Mouse (Mus musculus): Measurements from ENCODE around the gene Fhod1. TPM values are rescaled to one million over a fixed set of nuclear protein-coding genes. Genes with fewer than 3 reads are reported as not detected.

The Fhod1 gene
- total and polyA plus RNA-seq, 2 experiments from 2014 or later, result 0.72 to 6.9 TPM

- DNase-seq (ENCODE audit: low spot score), result no peak
- Histone ChIP-seq H3K27ac (ENCODE audit: low read depth) (no peak overlapping the region), H3K27me3 (ENCODE audit: control insufficient read depth, insufficient read depth, low read length) (no peaks in the 10 kb centered on the region), H3K4me1 (ENCODE audit: control insufficient read depth, insufficient read depth) (peaks cover 50% of the 10 kb centered on the region), H3K9ac (replicated peaks; ENCODE audit: low read depth, low read length) (no peak overlapping the region), H3K4me2 (ENCODE audit: low read depth, low read length) (no peak overlapping the region), H3K4me3 (ENCODE audit: low read depth, low read length) (no peak overlapping the region), H3K9me3 (replicated peaks; ENCODE audit: control insufficient read depth, low read length) (no peaks in the 10 kb centered on the region), H3K36me3 (replicated peaks; ENCODE audit: control insufficient read depth, insufficient read depth, low read length) (peaks cover 12% of the 10 kb centered on the region)
- TF ChIP-seq CTCF (IDR thresholded peaks at IDR 0.05; ENCODE audit: low read depth) (no peak), EP300 (IDR thresholded peaks at IDR 0.05; ENCODE audit: low read depth) (no peak)
- 80% methylated on average over 4 of the region's 4 CpGs for WGBS
- no peak for ATAC-seq (ENCODE audit: insufficient read depth, low read depth)
These were observed 5.0 kb downstream of the Fhod1 start for GRCm38 (mm10) chr8:105342768-105343167.

GRCm38 (mm10) chr8:105341399-105341798, 6.4 kb downstream of the Fhod1 start:
- Histone ChIP-seq H3K4me3 (ENCODE audit: low read depth, low read length) (no peak overlapping the region), H3K27ac (ENCODE audit: low read depth) (peak overlapping the region; percentile 50), H3K9ac (replicated peaks; ENCODE audit: low read depth, low read length) (no peak overlapping the region), H3K27me3 (ENCODE audit: control insufficient read depth, insufficient read depth, low read length) (no peaks in the 10 kb centered on the region), H3K4me1 (ENCODE audit: control insufficient read depth, insufficient read depth) (peaks cover 48% of the 10 kb centered on the region), H3K4me2 (ENCODE audit: low read depth, low read length) (no peak overlapping the region), H3K9me3 (replicated peaks; ENCODE audit: control insufficient read depth, low read length) (no peaks in the 10 kb centered on the region), H3K36me3 (replicated peaks; ENCODE audit: control insufficient read depth, insufficient read depth, low read length) (peaks cover 25% of the 10 kb centered on the region)
- TF ChIP-seq CTCF (IDR thresholded peaks at IDR 0.05; ENCODE audit: low read depth), result no peak
- TF ChIP-seq EP300 (IDR thresholded peaks at IDR 0.05; ENCODE audit: low read depth), result no peak
- DNase-seq (ENCODE audit: low spot score) (no peak), ATAC-seq (ENCODE audit: insufficient read depth, low read depth) (no peak)
- WGBS, result 15% methylated on average over 8 of the region's 8 CpGs

- TF ChIP-seq CTCF (IDR thresholded peaks at IDR 0.05; ENCODE audit: low read depth) (no peak), EP300 (IDR thresholded peaks at IDR 0.05; ENCODE audit: low read depth) (no peak)
- Histone ChIP-seq H3K4me3 (ENCODE audit: low read depth, low read length) (no peak overlapping the region), H3K27ac (ENCODE audit: low read depth) (peak overlapping the region; percentile 17), H3K27me3 (ENCODE audit: control insufficient read depth, insufficient read depth, low read length) (no peaks in the 10 kb centered on the region), H3K9me3 (replicated peaks; ENCODE audit: control insufficient read depth, low read length) (no peaks in the 10 kb centered on the region), H3K4me2 (ENCODE audit: low read depth, low read length) (no peak overlapping the region), H3K9ac (replicated peaks; ENCODE audit: low read depth, low read length) (no peak overlapping the region), H3K36me3 (replicated peaks; ENCODE audit: control insufficient read depth, insufficient read depth, low read length) (peaks cover 38% of the 10 kb centered on the region), H3K4me1 (ENCODE audit: control insufficient read depth, insufficient read depth) (peaks cover 35% of the 10 kb centered on the region)
- DNase-seq (ENCODE audit: low spot score), result no peak
- no peak for ATAC-seq (ENCODE audit: insufficient read depth, low read depth)
- 43% methylated on average over 6 of the region's 6 CpGs for WGBS
These were observed 7.7 kb downstream of the Fhod1 start for GRCm38 (mm10) chr8:105339886-105340635.

- Histone ChIP-seq H3K4me2 (ENCODE audit: low read depth, low read length) (no peak overlapping the region), H3K4me1 (ENCODE audit: control insufficient read depth, insufficient read depth) (peaks cover 30% of the 10 kb centered on the region), H3K27me3 (ENCODE audit: control insufficient read depth, insufficient read depth, low read length) (no peaks in the 10 kb centered on the region), H3K36me3 (replicated peaks; ENCODE audit: control insufficient read depth, insufficient read depth, low read length) (peaks cover 48% of the 10 kb centered on the region), H3K27ac (ENCODE audit: low read depth) (peak overlapping the region; percentile 30; the same call in 1 of the 2 replicates), H3K9ac (replicated peaks; ENCODE audit: low read depth, low read length) (0 out of 2 replicates have a peak overlapping the region, but pooled peaks have one; percentile 9), H3K4me3 (ENCODE audit: low read depth, low read length) (no peak overlapping the region), H3K9me3 (replicated peaks; ENCODE audit: control insufficient read depth, low read length) (no peaks in the 10 kb centered on the region)
- 19% methylated on average over 4 of the region's 4 CpGs for WGBS
- DNase-seq (ENCODE audit: low spot score), result no peak
- TF ChIP-seq EP300 (IDR thresholded peaks at IDR 0.05; ENCODE audit: low read depth) (no peak), CTCF (IDR thresholded peaks at IDR 0.05; ENCODE audit: low read depth) (no peak)
- no peak for ATAC-seq (ENCODE audit: insufficient read depth, low read depth)
These were observed 8.8 kb downstream of the Fhod1 start for GRCm38 (mm10) chr8:105338992-105339391.

GRCm38 (mm10) chr8:105336373-105337130, 11.2 kb downstream of the Fhod1 start:
- Histone ChIP-seq H3K9ac (replicated peaks; ENCODE audit: low read depth, low read length) (no peak overlapping the region), H3K9me3 (replicated peaks; ENCODE audit: control insufficient read depth, low read length) (no peaks in the 10 kb centered on the region), H3K4me1 (ENCODE audit: control insufficient read depth, insufficient read depth) (peaks cover 29% of the 10 kb centered on the region), H3K4me3 (ENCODE audit: low read depth, low read length) (no peak overlapping the region), H3K4me2 (ENCODE audit: low read depth, low read length) (no peak overlapping the region), H3K27me3 (ENCODE audit: control insufficient read depth, insufficient read depth, low read length) (no peaks in the 10 kb centered on the region), H3K27ac (ENCODE audit: low read depth) (no peak overlapping the region), H3K36me3 (replicated peaks; ENCODE audit: control insufficient read depth, insufficient read depth, low read length) (peaks cover 71% of the 10 kb centered on the region)
- DNase-seq (ENCODE audit: low spot score) (no peak), ATAC-seq (ENCODE audit: insufficient read depth, low read depth) (no peak)
- WGBS, result 79% methylated on average over 32 of the region's 32 CpGs
- no peak for TF ChIP-seq CTCF (IDR thresholded peaks at IDR 0.05; ENCODE audit: low read depth)
- TF ChIP-seq EP300 (IDR thresholded peaks at IDR 0.05; ENCODE audit: low read depth), result no peak
